Mouse (Mus musculus) stomach, embryonic 14.5 days (tissue): ENCODE measurements around the gene Fam168b. TPM values are rescaled to one million over a fixed set of nuclear protein-coding genes. Genes with fewer than 3 reads are reported as not detected.

ENCODE experiments used
- ATAC-seq: fragments of 200-750 bp; cut with Nextera tagmentation; 2 replicates; pipeline ENCODE4 v1.8.0; 2017; ENCODE audit warnings: low read depth, moderate TSS enrichment; ENCODE audit not compliant: insufficient number of reproducible peaks, insufficient read depth, low FRiP score
- H3K27ac ChIP-seq: fragments of 300-500 bp; sonication (generic); 2 replicates; pipeline ENCODE4 v1.5.1; 2014; ENCODE audit warnings: mild to moderate bottlenecking, low read length, moderate library complexity, mixed read lengths
- H3K27me3 ChIP-seq: fragments of 300-500 bp; sonication (generic); 2 replicates; pipeline ENCODE4 v1.6.1; 2014; ENCODE audit warnings: low read length, control low read depth, mixed read lengths; ENCODE audit not compliant: control insufficient read depth, insufficient read depth
- H3K36me3 ChIP-seq: fragments of 300-500 bp; sonication (generic); 2 replicates; pipeline ENCODE4 v1.6.1; 2014; ENCODE audit warnings: mild to moderate bottlenecking, control low read depth, low read length, moderate library complexity, mixed read lengths; ENCODE audit not compliant: control insufficient read depth, insufficient read depth
- H3K4me1 ChIP-seq: fragments of 300-500 bp; sonication (generic); 2 replicates; pipeline ENCODE4 v1.6.1; 2014; ENCODE audit warnings: low read length, control low read depth, mixed read lengths; ENCODE audit not compliant: control insufficient read depth, insufficient read depth
- H3K4me2 ChIP-seq: fragments of 300-500 bp; sonication (generic); replicated peaks from 2 replicates; pipeline ENCODE4 v1.6.1; 2014; ENCODE audit warnings: low read depth, low read length, control low read depth
- H3K4me3 ChIP-seq: fragments of 300-500 bp; sonication (generic); 2 replicates; pipeline ENCODE4 v1.5.1; 2014; ENCODE audit warnings: low read depth, low read length, control low read depth
- H3K9ac ChIP-seq: fragments of 300-500 bp; sonication (generic); replicated peaks from 2 replicates; pipeline ENCODE4 v1.6.1; 2014; ENCODE audit warnings: low read depth, mild to moderate bottlenecking, control low read depth, low read length, moderate library complexity, mixed read lengths
- H3K9me3 ChIP-seq: fragments of 300-500 bp; sonication (generic); 2 replicates; pipeline ENCODE4 v1.6.1; 2016; ENCODE audit warnings: low read depth, low read length, control low read depth; ENCODE audit not compliant: control insufficient read depth
- WGBS: fragments of 180-500 bp; shearing (Covaris S2); extraction: QIAGEN DNeasy Blood & Tissue Kit; methylation state at CpG from one replicate; pipeline ENCODE4 v1.1.7; 2014; 5-methylcytosine and 5-hydroxymethylcytosine counted together
- polyA plus RNA-seq: library from polyadenylated mRNA; unstranded; fragments of >200 nt; fragmentation: Nextera tagmentation; extraction: Ambion mirVana; gene quantifications from 2 replicates; pipeline ENCODE4 v1.2.1, GENCODE M21; 2014

Fam168b gene
- polyA plus RNA-seq, 1 experiment from 2014 or later: 56.1 TPM

- no peak overlapping the region for H3K4me3 ChIP-seq
- H3K4me2 ChIP-seq: no peak overlapping the region
- ATAC-seq: no peak
- H3K36me3 ChIP-seq: peaks cover 29% of the 10 kb centered on the region
- no peak overlapping the region for H3K27ac ChIP-seq
- H3K27me3 ChIP-seq: no peaks in the 10 kb centered on the region
- no peaks in the 10 kb centered on the region for H3K9me3 ChIP-seq
- H3K9ac ChIP-seq: no peak overlapping the region
- 0 out of 2 replicates have a peak, but pooled peaks cover 2% of the 10 kb centered on the region for H3K4me1 ChIP-seq
- WGBS: 90% methylated on average over 5 of the region's 5 CpGs
Observed at GRCm38 (mm10) chr1:34828528-34829294, 14.2 kb downstream of the Fam168b start.

- 0 out of 2 replicates have a peak, but pooled peaks cover 2% of the 10 kb centered on the region for H3K4me1 ChIP-seq
- H3K4me2 ChIP-seq: no peak overlapping the region
- 81% methylated on average over 7 of the region's 7 CpGs for WGBS
- no peak overlapping the region for H3K9ac ChIP-seq
- no peak for ATAC-seq
- H3K9me3 ChIP-seq: no peaks in the 10 kb centered on the region
- no peak overlapping the region for H3K27ac ChIP-seq
- no peaks in the 10 kb centered on the region for H3K27me3 ChIP-seq
- H3K4me3 ChIP-seq: no peak overlapping the region
- peaks cover 33% of the 10 kb centered on the region for H3K36me3 ChIP-seq
Observed at GRCm38 (mm10) chr1:34827900-34828299, 15.0 kb downstream of the Fam168b start.

GRCm38 (mm10) chr1:34825909-34826308 is 17.0 kb downstream of the Fam168b start:
- 90% methylated on average over 9 of the region's 9 CpGs for WGBS
- Histone ChIP-seq H3K9ac (no peak overlapping the region), H3K9me3 (no peaks in the 10 kb centered on the region), H3K36me3 (peaks cover 46% of the 10 kb centered on the region), H3K4me3 (no peak overlapping the region), H3K4me2 (no peak overlapping the region), H3K4me1 (no peaks in the 10 kb centered on the region), H3K27me3 (no peaks in the 10 kb centered on the region), H3K27ac (no peak overlapping the region)
- no peak for ATAC-seq

- H3K27ac ChIP-seq: no peak overlapping the region
- WGBS: 81% methylated on average over 8 of the region's 8 CpGs
- H3K36me3 ChIP-seq: peaks cover 56% of the 10 kb centered on the region
- no peaks in the 10 kb centered on the region for H3K4me1 ChIP-seq
- H3K4me2 ChIP-seq: no peak overlapping the region
- H3K9me3 ChIP-seq: no peaks in the 10 kb centered on the region
- no peaks in the 10 kb centered on the region for H3K27me3 ChIP-seq
- H3K4me3 ChIP-seq: no peak overlapping the region
- no peak for ATAC-seq
- H3K9ac ChIP-seq: no peak overlapping the region
Observed at GRCm38 (mm10) chr1:34824208-34824607, 18.7 kb downstream of the Fam168b start.

GRCm38 (mm10) chr1:34823353-34823752 is 19.5 kb downstream of the Fam168b start:
- peaks cover 62% of the 10 kb centered on the region for H3K36me3 ChIP-seq
- no peaks in the 10 kb centered on the region for H3K4me1 ChIP-seq
- no peak overlapping the region for H3K4me2 ChIP-seq
- no peak overlapping the region for H3K9ac ChIP-seq
- 91% methylated on average over 6 of the region's 6 CpGs for WGBS
- no peaks in the 10 kb centered on the region for H3K27me3 ChIP-seq
- no peak overlapping the region for H3K4me3 ChIP-seq
- H3K9me3 ChIP-seq: no peaks in the 10 kb centered on the region
- H3K27ac ChIP-seq: no peak overlapping the region
- no peak for ATAC-seq

- H3K27me3 ChIP-seq: no peaks in the 10 kb centered on the region
- no peak overlapping the region for H3K9ac ChIP-seq
- no peaks in the 10 kb centered on the region for H3K9me3 ChIP-seq
- peaks cover 60% of the 10 kb centered on the region for H3K36me3 ChIP-seq
- H3K4me2 ChIP-seq: no peak overlapping the region
- H3K27ac ChIP-seq: no peak overlapping the region
- no peak for ATAC-seq
- H3K4me1 ChIP-seq: no peaks in the 10 kb centered on the region
- WGBS: 92% methylated on average over 7 of the region's 7 CpGs
- H3K4me3 ChIP-seq: no peak overlapping the region
Observed at GRCm38 (mm10) chr1:34822746-34823145, 20.1 kb downstream of the Fam168b start.

- ATAC-seq: no peak
- H3K9ac ChIP-seq: no peak overlapping the region
- H3K4me2 ChIP-seq: no peak overlapping the region
- no peaks in the 10 kb centered on the region for H3K9me3 ChIP-seq
- 88% methylated on average over 7 of the region's 7 CpGs for WGBS
- H3K36me3 ChIP-seq: peaks cover 60% of the 10 kb centered on the region
- H3K27me3 ChIP-seq: no peaks in the 10 kb centered on the region
- H3K4me3 ChIP-seq: no peak overlapping the region
- no peaks in the 10 kb centered on the region for H3K4me1 ChIP-seq
- H3K27ac ChIP-seq: no peak overlapping the region
Observed at GRCm38 (mm10) chr1:34822003-34822402, 20.9 kb downstream of the Fam168b start.

- no peaks in the 10 kb centered on the region for H3K4me1 ChIP-seq
- no peak for ATAC-seq
- H3K27ac ChIP-seq: no peak overlapping the region
- H3K27me3 ChIP-seq: no peaks in the 10 kb centered on the region
- 90% methylated on average over 2 of the region's 2 CpGs for WGBS
- no peak overlapping the region for H3K4me2 ChIP-seq
- H3K9ac ChIP-seq: no peak overlapping the region
- no peak overlapping the region for H3K4me3 ChIP-seq
- no peaks in the 10 kb centered on the region for H3K9me3 ChIP-seq
- peaks cover 61% of the 10 kb centered on the region for H3K36me3 ChIP-seq
Observed at GRCm38 (mm10) chr1:34821411-34821810, 21.5 kb downstream of the Fam168b start.
